Mouse (Mus musculus) lung, postnatal 4 days (tissue): ENCODE data around the gene Zfp84.
"Not testable (repeated sequence)": the region's sequence is repeated elsewhere in the genome, so short reads cannot be mapped to it uniquely, and the experiment has no call there.

ENCODE experiments used
- DNase-seq, 2 experiments: peaks; one replicate each; pipeline ENCODE4 v3.0.0; 2021

Gene Zfp84

DNA sequence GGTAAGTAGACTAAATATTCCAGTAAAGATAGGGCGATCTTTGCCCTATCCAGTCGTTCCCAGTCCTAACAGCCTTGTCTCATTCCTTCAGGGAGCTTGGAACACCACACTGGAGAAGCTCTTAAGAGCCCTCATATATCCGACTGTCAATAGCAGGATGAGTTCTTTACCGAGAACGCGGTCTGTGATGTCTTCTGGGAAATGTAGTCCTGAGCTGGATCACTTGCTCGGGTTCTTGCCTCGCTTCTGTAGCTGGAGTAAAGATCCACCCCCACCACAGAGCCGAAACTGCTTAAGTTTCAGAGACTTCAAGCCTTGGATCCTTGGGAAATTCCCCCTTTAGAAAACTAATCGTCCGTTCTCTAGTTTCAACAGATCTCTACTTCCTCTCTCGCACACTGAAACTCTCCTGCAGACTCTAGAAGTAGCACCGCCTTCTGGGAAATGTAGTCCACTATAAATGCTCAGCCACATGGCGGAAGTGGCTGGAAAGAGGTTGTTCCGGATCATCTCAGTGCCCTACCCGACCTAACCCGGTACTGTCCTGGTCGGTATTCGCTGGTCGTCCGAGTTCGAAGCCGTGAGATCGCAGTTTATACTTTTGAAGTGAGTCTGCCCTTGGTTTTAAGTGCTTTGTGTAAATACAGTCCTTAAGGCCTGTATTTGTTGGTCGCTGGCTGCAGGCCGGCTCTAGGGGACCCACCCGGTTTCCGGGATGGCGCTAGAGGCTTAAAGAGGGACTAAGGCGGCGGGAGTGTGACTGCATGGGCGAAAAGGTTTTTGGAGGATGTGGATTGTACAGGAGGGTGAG is at the start of gene Zfp84:
Gene Zfp84, plus strand, starts transcription at position 463 of the 811 bp plus-strand sequence.
- peak; percentile 89 to 91 for DNase-seq

DNA sequence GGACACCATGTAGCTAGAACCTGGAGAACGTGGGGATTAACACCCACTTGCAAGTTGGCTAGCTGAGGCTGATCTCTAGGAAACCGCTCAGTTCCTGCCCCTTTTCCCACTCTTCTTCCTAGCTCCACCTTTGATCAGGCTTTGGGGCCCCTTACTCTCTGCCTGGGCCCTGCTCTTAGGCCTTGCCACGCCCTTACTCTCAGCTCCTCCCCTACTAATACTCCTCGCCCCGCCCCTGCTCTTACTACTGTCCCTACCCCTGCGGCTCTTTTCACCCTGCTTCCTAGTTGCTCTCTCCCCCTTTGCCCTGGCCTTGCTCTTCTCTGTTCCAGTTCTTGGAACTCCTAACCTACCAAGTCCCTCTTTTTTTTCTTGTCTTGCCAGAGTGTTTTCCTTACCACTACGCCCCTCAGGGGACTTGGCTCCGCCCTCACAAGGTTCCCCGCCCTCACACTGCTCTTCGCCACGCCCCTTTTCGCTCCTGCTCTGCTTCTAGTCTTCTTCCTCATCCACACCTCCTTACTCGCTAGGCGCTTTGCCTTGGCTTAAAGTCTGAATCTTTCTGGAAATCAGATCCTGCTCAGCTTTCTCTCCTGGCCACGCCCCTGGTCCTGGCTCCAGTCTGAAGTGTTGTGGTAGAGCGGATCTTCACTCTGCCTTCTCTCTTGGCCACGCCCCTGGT is 42.8 kb upstream of the Zfp84 start:
- not testable (repeated sequence) for DNase-seq

DNA sequence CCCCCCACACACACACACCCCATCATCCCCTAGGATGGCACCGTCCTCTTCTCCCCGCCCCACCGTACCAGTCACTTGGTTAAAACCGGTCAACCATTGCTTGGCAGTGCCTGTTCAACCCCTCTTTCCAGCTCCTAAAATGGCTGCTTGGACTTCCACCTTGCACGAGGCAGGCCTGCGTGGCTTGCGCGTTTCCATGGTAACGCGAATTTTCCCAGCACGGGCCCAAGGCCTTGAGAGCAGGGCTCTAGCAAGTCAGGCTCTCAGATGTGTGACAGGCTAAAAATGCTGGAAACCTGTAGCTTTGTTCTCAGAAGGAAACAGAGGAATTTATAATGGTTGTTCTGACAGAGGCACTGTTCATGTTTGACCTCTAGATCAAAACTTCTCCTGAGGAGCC is 41.5 kb upstream of the Zfp84 start, which contains the start of gene Catsperg2:
Gene Catsperg2, minus strand, starts transcription at position 173 of the 400 bp plus-strand sequence.
- DNase-seq = not testable (repeated sequence)

DNA sequence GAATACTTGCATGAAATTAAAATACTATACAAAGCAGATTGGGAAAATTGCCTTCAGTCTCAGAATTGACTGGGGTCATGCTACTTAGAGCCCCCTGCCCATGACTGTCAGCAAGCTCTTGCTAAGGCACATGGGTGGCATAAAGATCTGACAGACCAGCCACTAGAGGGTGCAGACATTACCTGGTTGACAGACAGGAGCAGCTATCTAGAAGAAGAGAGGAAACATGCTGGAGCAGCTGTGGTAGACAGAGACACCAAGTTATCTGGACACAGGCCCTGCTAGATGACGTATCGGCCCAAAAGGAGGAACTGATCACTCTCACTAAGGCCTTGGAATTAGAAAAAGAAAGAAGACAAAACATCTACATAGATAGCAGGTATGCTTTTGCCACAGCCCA is 40.3 kb upstream of the Zfp84 start:
- no peak for DNase-seq

DNA sequence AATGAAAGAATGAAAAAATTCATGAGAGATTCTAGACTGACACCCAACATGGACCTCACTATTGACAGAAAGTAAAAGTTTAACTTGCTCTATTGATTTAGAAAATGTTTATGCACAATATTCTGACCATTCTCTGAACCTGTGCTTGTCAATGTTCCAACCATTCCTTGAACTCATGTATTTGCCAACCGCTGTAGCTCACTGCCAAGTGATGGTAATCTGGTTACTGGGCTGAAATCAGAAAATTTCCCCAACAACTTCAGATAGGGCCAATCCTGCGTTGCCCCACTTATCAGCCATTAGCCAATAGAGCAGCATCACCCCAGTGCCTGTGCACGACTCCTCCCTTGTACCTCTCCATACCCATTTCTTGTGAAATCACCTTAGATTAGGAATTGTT is 26.1 kb upstream of the Zfp84 start:
- no peak for DNase-seq

DNA sequence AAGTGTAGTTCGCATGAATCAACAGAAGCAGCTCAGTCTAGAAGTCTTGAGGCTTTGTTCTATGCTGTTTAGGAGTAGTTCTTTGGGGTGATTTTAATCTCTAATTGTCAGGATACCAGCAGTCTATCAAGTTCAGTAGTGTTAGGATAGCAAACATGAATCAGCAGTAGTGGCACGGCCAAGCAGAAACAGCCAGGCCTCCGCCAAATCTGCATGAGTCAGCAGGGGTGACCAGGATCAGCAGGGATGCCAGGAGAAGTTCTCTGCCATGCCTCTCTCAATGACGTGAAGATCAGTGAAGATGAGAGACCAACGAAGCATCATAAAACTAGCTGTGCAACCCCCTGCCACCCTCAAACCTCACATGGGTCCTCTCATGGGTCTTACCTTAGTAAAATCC is 7.9 kb upstream of the Zfp84 start:
- DNase-seq = no peak

DNA sequence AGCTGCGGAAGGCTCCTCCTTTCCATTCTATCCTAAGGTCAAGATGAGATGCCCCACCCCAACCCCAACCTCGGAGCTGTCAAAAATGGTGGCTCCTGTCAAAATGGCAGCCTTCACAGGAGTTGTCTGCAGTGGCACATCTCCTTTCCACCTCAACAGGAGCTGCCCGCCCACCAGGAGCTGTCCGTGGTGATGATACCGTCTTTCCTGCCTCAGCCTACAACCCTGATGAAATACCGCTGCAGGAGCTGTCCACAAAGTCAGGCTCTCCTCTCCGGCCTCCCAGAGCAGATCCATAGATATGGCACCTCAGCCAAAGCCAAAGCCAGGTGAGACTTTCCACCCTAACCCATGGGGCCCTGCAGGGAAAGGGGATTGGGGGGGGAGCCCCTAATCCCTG is 3.6 kb upstream of the Zfp84 start:
- no peak for DNase-seq

DNA sequence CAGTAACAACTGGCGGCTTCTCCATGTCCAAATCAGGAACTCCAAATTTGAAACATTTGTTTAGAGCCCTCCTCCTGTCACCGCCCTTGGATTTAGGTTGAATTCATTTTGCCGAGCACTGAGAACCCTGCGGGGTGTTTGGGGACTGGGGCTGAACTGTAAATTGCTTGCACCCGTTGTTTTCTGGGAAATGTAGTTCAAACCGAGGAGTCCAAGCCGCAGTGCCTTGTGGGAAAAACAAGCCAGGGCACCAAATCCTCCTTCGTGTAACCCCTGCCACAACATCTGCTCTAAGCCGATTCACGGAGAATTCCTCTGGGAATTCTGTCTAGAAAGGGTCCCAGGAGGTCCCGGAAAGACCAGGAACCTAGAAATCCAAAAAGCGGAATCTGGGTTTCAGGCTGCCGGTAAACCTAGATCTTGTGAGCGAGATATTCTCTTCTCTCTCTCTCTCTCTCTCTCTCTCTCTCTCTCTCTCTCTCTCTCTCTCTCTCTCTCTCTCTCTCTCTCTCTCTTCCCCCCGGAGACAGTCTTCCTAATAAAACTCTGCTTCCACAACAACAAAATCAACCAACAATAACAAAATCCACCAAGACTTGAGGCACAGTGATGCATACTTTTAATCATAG is 1.2 kb upstream of the Zfp84 start:
- DNase-seq = peak; percentile 82 to 87

DNA sequence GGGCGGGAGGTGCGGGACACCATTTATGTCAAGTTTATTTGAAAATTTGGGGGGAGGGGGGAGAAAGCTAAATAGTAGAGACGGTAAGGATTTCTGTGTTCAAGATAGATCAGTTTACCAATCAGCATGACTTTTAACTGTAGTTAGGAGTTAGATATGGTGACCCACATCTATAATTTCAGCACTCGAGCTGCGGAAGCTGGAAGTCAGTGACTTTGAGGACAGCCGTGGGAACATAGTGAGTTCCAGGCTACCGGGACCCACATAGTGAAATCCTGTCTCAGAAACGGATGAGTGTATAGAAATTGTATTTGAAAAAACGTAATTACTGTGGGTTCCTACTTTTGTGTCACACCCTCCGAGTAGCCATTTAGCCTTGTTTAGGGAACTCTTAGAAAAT is 628 bp downstream of the Zfp84 start:
- no peak for DNase-seq

DNA sequence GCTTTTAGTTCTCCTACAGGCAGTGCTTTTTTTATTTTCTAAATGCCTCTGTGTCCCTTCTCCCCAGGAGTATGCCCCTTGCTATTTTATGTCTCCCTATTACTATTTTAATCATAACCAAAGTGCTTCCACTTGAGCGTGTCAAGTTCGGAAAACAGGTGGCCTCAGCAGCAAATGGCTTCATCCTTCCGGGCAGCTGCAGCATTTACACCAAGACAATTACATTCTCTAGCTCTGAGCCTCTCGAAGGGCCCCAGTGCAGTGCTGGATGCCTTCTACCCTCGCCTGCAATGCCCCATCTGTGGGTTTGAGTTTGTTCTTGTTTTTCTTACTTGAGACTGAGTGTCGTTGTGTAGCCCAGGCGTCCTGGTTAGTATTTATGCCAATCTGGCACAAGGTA is 5.2 kb downstream of the Zfp84 start:
- DNase-seq = peak in 1 of 2 experiments; percentile 1

DNA sequence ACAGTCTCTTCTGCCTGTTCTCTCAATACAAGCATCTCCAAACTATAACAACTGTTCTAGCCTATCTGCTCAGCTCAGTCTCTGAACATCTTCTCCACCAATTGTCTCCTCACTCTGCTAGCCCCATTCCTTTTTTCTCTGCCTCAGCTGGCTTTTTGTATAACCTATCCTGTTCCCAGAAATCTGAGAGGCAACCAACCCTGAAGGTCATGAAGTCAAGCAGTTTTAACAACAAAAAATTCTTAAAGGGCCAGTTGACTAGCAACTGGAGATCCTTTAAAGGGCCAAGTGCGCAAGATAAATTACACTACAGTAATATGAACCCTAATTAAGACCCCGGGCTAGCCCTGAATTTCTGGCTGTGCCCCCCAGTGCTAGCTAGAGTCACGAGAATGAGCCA is 6.0 kb downstream of the Zfp84 start:
- no peak for DNase-seq

DNA sequence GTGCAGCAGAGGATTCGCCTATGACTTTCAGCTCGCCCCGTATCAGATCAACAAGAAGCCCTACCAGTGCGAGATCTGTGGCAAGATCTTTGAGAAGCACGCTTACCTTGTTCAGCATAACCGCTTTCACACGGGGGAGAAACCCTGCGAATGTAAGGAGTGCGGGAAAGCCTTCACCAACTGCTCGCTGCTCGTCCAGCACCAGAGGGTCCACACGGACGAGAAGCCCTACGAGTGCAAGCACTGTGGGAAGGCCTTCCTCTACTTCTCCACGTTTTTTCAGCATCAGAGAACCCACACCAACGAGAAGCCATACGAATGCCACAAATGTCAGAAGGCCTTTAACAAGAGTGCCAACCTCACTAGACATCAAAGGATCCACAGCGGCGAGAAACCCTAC is 8.2 kb downstream of the Zfp84 start:
- DNase-seq = no peak

DNA sequence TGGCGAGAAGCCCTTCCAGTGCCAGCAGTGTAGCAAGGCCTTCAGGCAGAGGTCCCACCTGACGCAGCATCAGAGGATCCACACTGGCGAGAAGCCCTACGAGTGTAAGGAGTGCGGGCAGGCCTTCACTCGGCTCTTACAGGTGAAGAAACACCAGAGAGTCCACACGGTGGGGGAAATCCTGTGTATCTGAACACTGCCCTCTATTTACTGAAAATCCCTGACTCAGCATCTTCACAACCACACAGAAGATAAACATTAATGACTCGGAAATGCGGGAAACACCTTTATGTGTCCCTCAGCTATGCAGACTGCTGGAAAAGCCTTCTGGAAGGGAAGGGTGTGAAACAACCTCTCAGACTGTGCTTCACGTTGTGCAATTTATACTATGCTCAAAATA is 9.0 kb downstream of the Zfp84 start:
- no peak for DNase-seq

DNA sequence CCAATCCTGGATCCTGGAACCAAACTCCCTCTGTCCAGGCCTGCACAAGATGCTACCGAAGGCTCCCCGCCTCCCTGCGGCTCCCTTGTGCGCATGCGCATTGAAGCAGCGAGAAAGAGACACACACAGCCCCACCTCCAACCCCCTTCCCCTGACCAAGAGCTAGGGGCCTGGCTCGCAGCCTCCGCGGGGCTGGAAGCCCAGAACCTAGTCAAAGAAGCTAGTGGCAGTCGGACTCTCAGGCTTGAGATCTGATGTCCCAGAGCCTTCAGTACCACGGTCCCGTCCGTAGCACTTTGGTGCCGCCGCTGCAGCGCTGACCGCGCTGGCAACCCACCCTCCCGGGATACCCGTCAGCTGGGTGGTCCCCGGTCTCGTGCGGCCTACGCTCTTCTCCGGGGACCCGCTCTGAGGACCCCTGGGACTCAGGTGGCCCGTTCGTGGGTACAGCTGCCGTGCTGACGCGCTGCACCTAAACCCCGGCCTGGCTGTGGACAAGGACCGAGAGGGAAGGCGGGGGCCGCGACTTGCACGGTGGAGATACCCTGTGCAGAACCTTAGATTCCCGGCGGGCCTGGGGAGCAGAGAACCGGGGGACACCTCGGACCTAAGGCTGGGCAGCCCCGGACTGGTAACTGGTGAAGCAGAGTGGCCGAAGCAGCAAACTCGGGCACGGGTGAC is 15.7 kb downstream of the Zfp84 start, which contains the start of gene Zfp30:
Gene Zfp30, plus strand, starts transcription at position 128 of the 681 bp plus-strand sequence.
- peak; percentile 84 to 89 for DNase-seq

DNA sequence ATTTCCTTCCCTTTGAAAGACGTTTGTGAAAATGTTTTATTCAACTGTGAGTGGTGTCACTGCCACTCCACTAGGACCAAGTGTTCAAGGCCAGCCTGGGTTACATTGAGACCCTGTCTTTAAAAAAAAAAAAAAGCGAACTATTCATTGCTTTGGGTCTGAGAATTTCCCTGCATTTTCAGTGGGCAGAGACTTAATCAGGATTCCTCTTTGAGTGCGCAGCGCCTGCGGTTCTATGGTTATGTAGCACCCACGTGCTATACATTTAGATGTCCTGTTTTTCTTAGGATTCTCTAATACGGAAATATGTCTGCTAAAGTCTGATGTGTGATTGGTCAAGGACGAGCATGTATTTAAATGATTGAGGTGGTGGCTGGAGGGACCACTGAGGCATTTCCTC is 16.7 kb downstream of the Zfp84 start:
- DNase-seq = no peak

DNA sequence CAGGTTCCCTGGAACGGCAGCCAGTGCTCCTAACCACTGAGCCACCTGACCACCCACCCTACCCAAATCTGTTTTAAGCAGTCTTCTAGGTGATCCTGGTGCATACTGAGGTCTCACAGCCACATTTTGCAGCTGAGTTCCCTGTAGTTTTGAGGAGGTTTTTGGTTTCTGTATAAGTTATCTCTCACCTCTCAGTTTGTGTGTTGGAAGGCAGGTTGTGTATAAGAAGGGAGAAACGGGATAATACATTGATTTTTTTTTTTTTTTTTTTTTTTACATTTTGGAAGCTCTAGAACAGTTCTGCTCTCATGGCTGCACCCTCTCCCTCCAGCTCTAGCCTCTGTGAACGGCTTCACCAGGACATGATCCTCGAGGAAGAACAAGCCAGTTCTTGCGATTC is 17.5 kb downstream of the Zfp84 start:
- no peak for DNase-seq

DNA sequence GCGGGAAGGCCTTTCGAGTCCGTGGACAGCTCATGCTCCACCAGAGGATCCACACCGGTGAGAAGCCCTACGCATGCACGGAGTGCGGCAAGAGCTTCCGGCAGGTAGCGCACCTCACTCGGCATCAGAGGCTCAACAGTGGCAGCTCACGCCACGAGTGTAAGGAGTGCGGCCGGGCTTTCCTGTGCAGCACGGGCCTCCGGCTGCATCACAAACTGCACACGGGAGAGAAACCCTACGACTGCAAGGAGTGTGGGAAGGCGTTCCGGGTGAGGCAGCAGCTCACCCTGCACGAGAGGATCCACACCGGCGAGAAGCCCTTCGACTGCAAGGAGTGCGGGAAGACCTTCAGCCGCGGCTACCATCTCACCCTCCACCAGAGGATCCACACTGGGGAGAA is 24.6 kb downstream of the Zfp84 start:
- DNase-seq = no peak

DNA sequence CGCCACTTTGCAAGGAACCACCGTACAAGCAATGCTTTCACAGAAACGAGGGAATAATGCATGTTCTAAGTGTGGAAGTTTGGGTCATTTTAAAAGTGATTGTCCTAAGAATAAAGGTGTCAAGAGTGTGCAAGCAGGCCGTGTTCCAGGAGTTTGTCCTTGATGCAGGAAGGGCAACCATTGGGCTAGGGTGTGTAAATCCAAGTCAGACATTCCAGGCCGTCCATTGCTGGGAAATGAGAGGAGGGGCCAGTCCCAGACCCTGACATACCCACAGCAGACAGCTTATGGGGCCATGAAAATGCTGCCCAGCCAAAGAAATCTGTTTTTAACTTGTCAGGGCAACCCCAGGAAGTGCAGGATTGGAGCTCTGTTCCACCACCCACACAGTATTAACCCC is 38.7 kb downstream of the Zfp84 start:
- no peak for DNase-seq

DNA sequence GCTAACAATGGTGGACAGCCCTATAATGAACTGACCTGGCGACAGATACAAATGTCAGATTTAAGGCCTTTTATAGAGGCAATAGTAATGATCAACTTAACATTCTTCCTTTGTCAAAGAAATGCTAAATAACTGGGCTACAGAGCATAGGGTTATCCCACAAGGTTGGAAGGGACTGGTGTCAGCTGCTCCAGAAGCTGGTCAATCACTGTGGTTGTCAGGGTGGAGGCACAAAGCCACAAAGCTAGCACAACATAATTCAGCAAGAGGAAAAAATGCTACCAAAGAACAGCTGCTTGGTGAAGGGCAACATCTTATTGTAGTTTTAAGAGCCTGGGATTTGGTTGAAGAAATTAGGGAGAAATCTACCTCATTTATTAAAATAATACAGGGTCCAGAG is 43.9 kb downstream of the Zfp84 start:
- DNase-seq = no peak

DNA sequence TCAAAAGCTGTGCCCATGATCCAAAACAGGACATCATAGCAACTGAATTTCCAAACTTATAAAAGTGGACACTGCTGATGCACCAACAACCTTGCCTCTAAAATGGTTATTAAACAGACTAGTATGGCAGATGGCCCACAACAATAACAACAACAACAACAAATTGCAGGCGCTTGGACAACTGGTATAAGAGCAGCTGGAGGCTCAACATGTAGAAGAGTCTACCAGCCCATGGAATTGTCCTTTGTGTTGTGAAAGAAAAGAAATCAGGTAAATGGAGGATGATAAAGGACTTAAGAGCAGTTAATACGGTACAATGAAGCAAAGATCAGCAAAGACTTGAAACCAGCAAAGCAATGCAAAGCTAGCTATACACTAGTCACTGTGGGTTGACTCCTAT is 46.0 kb downstream of the Zfp84 start:
- DNase-seq = no peak

DNA sequence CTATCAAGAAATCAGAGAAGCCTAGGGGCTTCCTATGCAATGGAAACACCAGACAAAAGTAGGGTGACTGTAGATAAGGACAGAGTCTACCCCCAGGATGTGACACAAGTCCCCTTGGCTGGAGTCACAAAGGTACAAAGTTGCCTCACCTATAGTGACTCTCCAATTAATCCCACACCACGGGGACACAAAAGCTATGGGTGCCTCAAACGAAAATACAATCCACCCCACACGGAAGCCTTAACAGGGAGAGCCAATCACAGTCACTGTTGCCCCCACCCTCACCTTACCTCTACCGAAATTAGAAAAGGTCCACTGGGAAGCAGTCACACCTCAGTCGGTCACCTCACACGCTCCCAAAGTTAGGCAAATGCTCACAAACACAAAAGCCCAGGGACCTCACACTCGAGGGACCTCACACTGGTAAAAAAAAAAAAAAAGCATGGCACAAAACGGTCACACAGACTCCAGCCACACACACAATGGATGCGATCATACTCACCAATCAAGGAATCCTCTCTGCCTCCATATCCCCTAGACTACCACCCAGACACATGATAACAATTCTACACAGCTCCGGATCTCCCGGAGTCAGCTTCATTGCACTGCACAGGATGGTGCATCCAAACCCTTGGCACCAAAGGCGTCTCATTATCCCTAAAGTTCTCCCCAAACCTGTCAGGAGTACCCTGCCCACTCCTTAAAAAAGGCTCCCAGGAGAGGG is 46.9 kb downstream of the Zfp84 start:
- no peak for DNase-seq

DNA sequence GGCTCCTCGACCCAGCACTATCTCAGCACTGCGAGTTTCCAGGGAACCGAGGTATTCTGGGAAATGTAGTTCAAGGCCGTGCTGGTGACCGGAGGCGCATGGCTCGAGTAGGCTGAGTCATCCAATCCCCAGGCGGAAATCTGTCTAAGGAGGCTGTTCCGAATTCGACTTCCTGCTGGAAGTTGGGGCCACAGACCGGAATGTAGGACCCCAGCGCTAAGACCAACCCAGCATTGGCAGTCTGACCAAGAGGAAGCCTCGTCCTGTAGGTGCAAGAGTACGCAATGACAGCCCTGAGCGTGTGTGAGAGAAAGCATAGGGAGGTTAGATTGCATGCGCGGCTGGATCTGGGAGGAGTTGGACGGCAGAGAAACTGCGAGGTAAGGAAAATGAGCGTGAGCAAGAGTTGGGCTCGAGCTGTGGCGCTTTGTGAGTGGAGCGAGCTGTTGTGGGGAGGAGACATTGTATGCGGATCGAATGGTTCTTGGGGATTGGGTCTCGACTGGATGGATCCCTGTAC is 47.6 kb downstream of the Zfp84 start, which contains the start of gene Zfp790:
Gene Zfp790, plus strand, starts transcription at position 205 of the 520 bp plus-strand sequence.
- DNase-seq = peak; percentile 91 to 93
